Comparison of ENCODE assay signal across 25 mouse cellular contexts in genomic region chr2:102385328-102385902, GRCm38 (mm10).
"Had no signal": no experiment of that assay in that cellular context is flagged by ENCODE, and none has a peak within 500 bp of the region (broad histone marks: within the 10 kb centered on the region; RNA-seq: fewer than 3 reads in every experiment).

No protein-coding gene starts in this region.

- H3K36me3 ChIP-seq: hindbrain, embryonic 12.5 days; hindbrain, embryonic 15.5 days; intestine, embryonic 15.5 days; kidney, embryonic 15.5 days had no signal

- H3K27me3 ChIP-seq: heart, embryonic 12.5 days; heart, embryonic 13.5 days; heart, embryonic 15.5 days; hindbrain, embryonic 12.5 days; hindbrain, embryonic 13.5 days; hindbrain, embryonic 15.5 days; intestine, embryonic 15.5 days; kidney, embryonic 15.5 days had no signal

- H3K9me3 ChIP-seq: heart, embryonic 12.5 days; heart, embryonic 15.5 days; hindbrain, embryonic 12.5 days; hindbrain, embryonic 13.5 days; hindbrain, embryonic 15.5 days; intestine, embryonic 15.5 days had no signal

- H3K4me3 ChIP-seq: heart, embryonic 12.5 days; heart, embryonic 13.5 days; heart, embryonic 15.5 days; hindbrain, embryonic 10.5 days; hindbrain, embryonic 12.5 days; hindbrain, embryonic 13.5 days; hindbrain, embryonic 15.5 days; intestine, embryonic 15.5 days; kidney, embryonic 15.5 days; layer of hippocampus, adult 2 months; left cerebral cortex, adult 2 months had no signal

- H3K27ac ChIP-seq: heart, embryonic 13.5 days; heart, embryonic 15.5 days; hindbrain, embryonic 10.5 days; hindbrain, embryonic 12.5 days; hindbrain, embryonic 13.5 days; hindbrain, embryonic 14.5 days; hindbrain, embryonic 15.5 days; hindbrain, postnatal 0 days; intestine, embryonic 15.5 days; kidney, embryonic 15.5 days; kidney, postnatal 0 days; left cerebral cortex, adult 2 months had no signal

- H3K9ac ChIP-seq: heart, embryonic 12.5 days; heart, embryonic 13.5 days; heart, embryonic 15.5 days; hindbrain, embryonic 12.5 days; hindbrain, embryonic 13.5 days; hindbrain, embryonic 14.5 days; hindbrain, embryonic 15.5 days; intestine, embryonic 15.5 days; kidney, embryonic 15.5 days had no signal

- DNase-seq: heart, postnatal 10 days; heart, postnatal 14 days; heart, postnatal 36 days; heart, postnatal 4 days; kidney, adult 2 months; kidney, adult 9 months; kidney, postnatal 10 days; kidney, postnatal 4 days; layer of hippocampus, adult 9-11 months; layer of hippocampus, postnatal 36 days had no signal

- H3K4me2 ChIP-seq: heart, embryonic 11.5 days; heart, embryonic 12.5 days; heart, embryonic 13.5 days; heart, embryonic 15.5 days; hindbrain, embryonic 12.5 days; hindbrain, embryonic 13.5 days; hindbrain, embryonic 14.5 days; hindbrain, embryonic 15.5 days; intestine, embryonic 15.5 days; kidney, embryonic 15.5 days had no signal
